12 mouse cellular contexts compared by ENCODE assay signal in the genomic region with DNA sequence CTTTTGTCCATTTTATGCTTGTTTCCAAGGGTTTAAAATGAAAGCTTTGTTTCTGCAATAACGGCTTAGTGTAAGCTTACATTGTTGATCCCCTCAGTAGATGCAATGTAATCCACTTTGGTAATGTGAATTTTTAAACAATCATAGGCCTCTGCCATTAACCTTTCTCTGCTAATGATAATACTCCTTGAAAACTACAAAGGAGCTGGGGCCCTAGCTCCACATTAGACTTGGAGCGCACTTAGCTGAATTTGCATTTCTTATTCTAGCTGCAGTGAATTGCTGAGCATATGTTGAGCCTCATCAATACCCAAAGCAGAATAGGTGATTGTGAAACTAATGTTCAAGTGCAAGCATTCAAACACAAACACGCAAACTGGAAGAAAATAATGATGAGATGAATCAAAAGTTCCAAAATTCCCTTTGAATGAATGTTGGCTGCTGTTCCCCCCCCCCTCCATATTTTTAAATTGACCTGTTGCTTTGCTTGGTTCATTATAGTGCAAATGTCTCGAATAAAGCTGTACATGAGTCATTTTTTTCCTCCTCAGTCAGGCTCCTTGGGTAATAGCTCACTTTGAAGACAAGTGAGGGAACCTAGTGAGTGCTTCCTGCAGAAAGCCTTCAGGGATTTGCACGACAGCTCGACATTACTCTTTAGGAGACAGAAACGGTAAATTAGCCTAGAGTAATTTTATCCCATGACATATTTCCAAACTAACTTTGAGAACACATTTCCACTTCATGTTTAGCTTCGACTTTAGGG.
"Had no signal": no experiment of that assay in that cellular context is flagged by ENCODE, and none has a peak within 500 bp of the region (broad histone marks: within the 10 kb centered on the region; RNA-seq: fewer than 3 reads in every experiment).

No protein-coding gene starts in this region.

- H3K27me3 ChIP-seq: limb, embryonic 13.5 days; lung, embryonic 15.5 days; megakaryocyte, embryonic 14.5 days had no signal

- H3K4me1 ChIP-seq: lung, embryonic 15.5 days; megakaryocyte, embryonic 14.5 days had no signal

- H3K4me2 ChIP-seq: limb, embryonic 13.5 days; lung, embryonic 15.5 days had no signal

- H3K36me3 ChIP-seq: limb, embryonic 13.5 days; lung, embryonic 15.5 days had no signal

- H3K4me3 ChIP-seq: limb, embryonic 13.5 days; lung, embryonic 15.5 days; megakaryocyte, embryonic 14.5 days had no signal

- H3K9ac ChIP-seq: limb, embryonic 13.5 days; lung, embryonic 15.5 days had no signal

- H3K9me3 ChIP-seq: limb, embryonic 13.5 days; lung, embryonic 15.5 days; megakaryocyte, embryonic 14.5 days had no signal

- ATAC-seq: intestine, embryonic 16.5 days had no signal

- H3K27ac ChIP-seq: limb, embryonic 13.5 days; lung, embryonic 15.5 days; macrophage had no signal

- DNase-seq: kidney, adult 8-10 months; kidney, postnatal 36 days; left cerebral cortex, postnatal 4 days; lung, postnatal 14 days; midbrain, embryonic 14.5 days; right cerebral cortex, postnatal 14 days; thymus, postnatal 4 days had no signal
